ENCODE assay signal across 21 mouse cellular contexts in genomic region chr5:25544566-25544965, GRCm38 (mm10). TPM values are rescaled to one million over a fixed set of nuclear protein-coding genes. Genes with fewer than 3 reads are reported as not detected.
A peak's percentile ranks its signal among the peaks of the same experiment; 100 is the strongest.
DNase-seq lines count a peak whose midpoint lies in the region; ATAC-seq and TF ChIP-seq lines count a peak whose summit lies in the region.
"Had no signal": no experiment of that assay in that cellular context is flagged by ENCODE, and none has a peak within 500 bp of the region (broad histone marks: within the 10 kb centered on the region; RNA-seq: fewer than 3 reads in every experiment).

No protein-coding gene starts in this region.

- no peak overlapping the region for H3K27ac ChIP-seq in liver, postnatal 0 days (ENCODE audit: low read depth)
- no peak overlapping the region for H3K27ac ChIP-seq in liver, embryonic 12.5 days
- H3K27ac ChIP-seq: embryonic facial prominence, embryonic 12.5 days; forebrain, embryonic 13.5 days; hindbrain, embryonic 12.5 days; limb, embryonic 12.5 days had no signal

- no peaks in the 10 kb centered on the region for H3K27me3 ChIP-seq in liver, postnatal 0 days (ENCODE audit: insufficient read depth, low read length)
- H3K27me3 ChIP-seq in liver, embryonic 12.5 days (replicated peaks) = no peaks in the 10 kb centered on the region
- H3K27me3 ChIP-seq: embryonic facial prominence, embryonic 12.5 days; forebrain, embryonic 13.5 days; hindbrain, embryonic 12.5 days; limb, embryonic 12.5 days had no signal

- no peaks in the 10 kb centered on the region for H3K4me1 ChIP-seq in liver, postnatal 0 days (ENCODE audit: insufficient read depth)
- no peaks in the 10 kb centered on the region for H3K4me1 ChIP-seq in liver, embryonic 12.5 days
- H3K4me1 ChIP-seq: embryonic facial prominence, embryonic 12.5 days; forebrain, embryonic 13.5 days; hindbrain, embryonic 12.5 days; limb, embryonic 12.5 days had no signal

- TF ChIP-seq CTCF in liver, postnatal 0 days (IDR thresholded peaks at IDR 0.05; ENCODE audit: low read depth) = no peak

- 85% methylated on average over 5 of the region's 5 CpGs for WGBS in liver, postnatal 0 days (ENCODE audit: insufficient replicate concordance)
- 87% methylated on average over 5 of the region's 5 CpGs for WGBS in liver, embryonic 12.5 days (ENCODE audit: insufficient replicate concordance)

- no peaks in the 10 kb centered on the region for H3K36me3 ChIP-seq in liver, postnatal 0 days (replicated peaks; ENCODE audit: insufficient read depth, low read length)
- no peaks in the 10 kb centered on the region for H3K36me3 ChIP-seq in liver, embryonic 12.5 days
- H3K36me3 ChIP-seq: embryonic facial prominence, embryonic 12.5 days; hindbrain, embryonic 12.5 days; limb, embryonic 12.5 days had no signal

- H3K4me3 ChIP-seq in liver, postnatal 0 days (ENCODE audit: low read depth, low read length) = no peak overlapping the region
- H3K4me3 ChIP-seq in liver, embryonic 12.5 days = no peak overlapping the region
- H3K4me3 ChIP-seq: embryonic facial prominence, embryonic 12.5 days; forebrain, embryonic 13.5 days; hindbrain, embryonic 12.5 days; limb, embryonic 12.5 days had no signal

- intact Hi-C loops in gastrocnemius, postnatal 14 days (cut with DNase I; ENCODE audit: low total_unique reads) = no loop called here

- TF ChIP-seq EP300 in liver, postnatal 0 days (IDR thresholded peaks at IDR 0.05; ENCODE audit: low read depth) = no peak

- H3K4me2 ChIP-seq in liver, postnatal 0 days (ENCODE audit: low read depth, low read length) = no peak overlapping the region
- no peak overlapping the region for H3K4me2 ChIP-seq in liver, embryonic 12.5 days
- H3K4me2 ChIP-seq: embryonic facial prominence, embryonic 12.5 days; forebrain, embryonic 13.5 days; hindbrain, embryonic 12.5 days; limb, embryonic 12.5 days; lung, embryonic 14.5 days had no signal

- no peak overlapping the region for H3K9ac ChIP-seq in liver, postnatal 0 days (replicated peaks)
- no peak overlapping the region for H3K9ac ChIP-seq in liver, embryonic 12.5 days
- H3K9ac ChIP-seq: embryonic facial prominence, embryonic 12.5 days; forebrain, embryonic 13.5 days; hindbrain, embryonic 12.5 days; limb, embryonic 12.5 days; lung, embryonic 14.5 days had no signal

- ATAC-seq in liver, postnatal 0 days = no peak
- no peak for ATAC-seq in liver, embryonic 12.5 days
- ATAC-seq: forebrain, embryonic 13.5 days had no signal

- peak; percentile 40 for DNase-seq in gastrocnemius, adult 18-20 months (ENCODE audit: low spot score)
- DNase-seq in gastrocnemius, postnatal 10 days = no peak
- DNase-seq in liver, postnatal 0 days = peak; percentile 10
- peak; percentile 82 for DNase-seq in Muller cell, postnatal 12 days (ENCODE audit: inconsistent ontology term)
- peak; percentile 19 for DNase-seq in gastrocnemius, postnatal 14 days
- DNase-seq in layer of hippocampus, postnatal 10 days (ENCODE audit: low spot score in 2 of 2) = no peak
- DNase-seq: kidney, adult 11 months; kidney, postnatal 25 days; lung, embryonic 14.5 days; thymus, postnatal 36 days had no signal

- H3K9me3 ChIP-seq in liver, postnatal 0 days (ENCODE audit: low read length) = no peaks in the 10 kb centered on the region; the same call in 1 of the 2 replicates
- no peaks in the 10 kb centered on the region for H3K9me3 ChIP-seq in liver, embryonic 12.5 days (replicated peaks)
- H3K9me3 ChIP-seq: embryonic facial prominence, embryonic 12.5 days; forebrain, embryonic 13.5 days; hindbrain, embryonic 12.5 days had no signal

RNA-seq across cellular contexts. Expression of gene Cct8l1, which starts 28.7 kb away (rescaled TPM):
- total RNA-seq in gastrocnemius, adult 18-20 months (2021) = under 1 TPM in 1 of 2 experiments, not detected in 1; 0.16 TPM
- total RNA-seq in gastrocnemius, postnatal 10 days (2021) = not detected
- polyA plus RNA-seq in liver, postnatal 0 days (2015; fragmentation: Nextera tagmentation; extraction: Ambion mirVana) = not detected in 2 replicates
- 0.06 TPM in 1 of 2 replicates, not detected in the other for polyA plus RNA-seq in liver, embryonic 12.5 days (2016; fragmentation: Nextera tagmentation; extraction: Ambion mirVana)
- not detected for total RNA-seq in gastrocnemius, postnatal 14 days (2021)
- under 1 TPM in 1 of 2 experiments, not detected in 1; 0.18 TPM for total RNA-seq in layer of hippocampus, postnatal 10 days (2021)
- total RNA-seq: granulocyte monocyte progenitor cell, adult 5-6 weeks; layer of hippocampus, postnatal 14 days; megakaryocyte-erythroid progenitor cell, adult 5-6 weeks; monocyte, adult 5-6 weeks had no signal
- polyA plus RNA-seq: embryonic facial prominence, embryonic 12.5 days; forebrain, embryonic 13.5 days; limb, embryonic 12.5 days; lung, embryonic 14.5 days; neural tube, embryonic 14.5 days; spleen, adult 2 months had no signal

RNA-seq across cellular contexts. Expression of gene Kmt2c, which starts 46.0 kb away (rescaled TPM):
- 10 to 100 TPM; 31.0 to 37.1 TPM for total RNA-seq in gastrocnemius, adult 18-20 months (2021)
- total RNA-seq in gastrocnemius, postnatal 10 days (2021) = 10 to 100 TPM; 32.1 to 43.2 TPM
- polyA plus RNA-seq in liver, postnatal 0 days (2015; fragmentation: Nextera tagmentation; extraction: Ambion mirVana) = 3.7 and 4.1 TPM in 2 replicates
- 11.6 and 11.9 TPM in 2 replicates for polyA plus RNA-seq in liver, embryonic 12.5 days (2016; fragmentation: Nextera tagmentation; extraction: Ambion mirVana)
- total RNA-seq in gastrocnemius, postnatal 14 days (2021) = 10 to 100 TPM; 24.9 to 27.6 TPM
- total RNA-seq in layer of hippocampus, postnatal 10 days (2021) = 10 to 100 TPM; 82.4 to 88.7 TPM

Comparison
In these comparisons a context has a peak if more than half of its experiments do, and no peak if none do; other contexts are left out.
1. DNase-seq: peak in gastrocnemius, adult 18-20 months (single experiment), liver, postnatal 0 days (single experiment), Muller cell, postnatal 12 days (single experiment) and gastrocnemius, postnatal 14 days (single experiment); none in gastrocnemius, postnatal 10 days (single experiment) and layer of hippocampus, postnatal 10 days (0 of 2).